Mouse (Mus musculus) liver, adult 2 months (tissue): ENCODE results near the gene C3. TPM values are rescaled to one million over a fixed set of nuclear protein-coding genes. Genes with fewer than 3 reads are reported as not detected.

Source experiments
- DNase-seq: peaks from one replicate; pipeline ENCODE4 v3.0.0-alpha.2; 2011; ENCODE audit warnings: low read depth, low spot score; ENCODE audit errors: extremely low read depth
- H3K27ac ChIP-seq: fragments of 200-500 bp; replicated peaks from 2 replicates; pipeline ENCODE4 v1.5.1; 2012; ENCODE audit warnings: low read depth, mild to moderate bottlenecking, control low read depth, inconsistent platforms, low read length; ENCODE audit not compliant: insufficient read depth
- H3K27me3 ChIP-seq: fragments of 200-500 bp; 2 replicates; pipeline ENCODE4 v1.6.1; 2012; ENCODE audit warnings: mild to moderate bottlenecking, moderate library complexity, low read length, inconsistent platforms; ENCODE audit not compliant: control insufficient read depth, insufficient read depth
- H3K36me3 ChIP-seq: fragments of 200-500 bp; 2 replicates; pipeline ENCODE4 v1.6.1; 2012; ENCODE audit warnings: low read length, inconsistent platforms; ENCODE audit not compliant: control insufficient read depth, insufficient read depth
- H3K4me1 ChIP-seq: fragments of 200-500 bp; 2 replicates; pipeline ENCODE4 v1.6.1; 2011; ENCODE audit warnings: low read length; ENCODE audit not compliant: control insufficient read depth, insufficient read depth
- H3K4me3 ChIP-seq: fragments of 200-500 bp; 2 replicates; pipeline ENCODE4 v1.5.1; 2011; ENCODE audit warnings: low read depth, mild to moderate bottlenecking, control low read depth, low read length, moderate library complexity; ENCODE audit not compliant: insufficient read depth
- H3K79me2 ChIP-seq: fragments of 200-500 bp; 2 replicates; pipeline ENCODE4 v1.6.1; 2012; ENCODE audit warnings: inconsistent platforms, mild to moderate bottlenecking, low read length, moderate library complexity; ENCODE audit not compliant: control insufficient read depth, insufficient read depth
- H3K9ac ChIP-seq: fragments of 200-500 bp; 2 replicates; pipeline ENCODE4 v1.6.1; 2012; ENCODE audit warnings: low read depth, mild to moderate bottlenecking, control low read depth, inconsistent platforms, low read length
- CTCF ChIP-seq: fragments of 200-500 bp; IDR thresholded peaks from 2 replicates; pipeline ENCODE4 v1.5.1; 2011; ENCODE audit warnings: low read depth, low read length, control low read depth
- POLR2A ChIP-seq: fragments of 200-500 bp; IDR thresholded peaks from 2 replicates; pipeline ENCODE4 v1.6.1; 2011; ENCODE audit warnings: low read length, control low read depth; ENCODE audit not compliant: insufficient read depth; ENCODE audit errors: extremely low read depth
- WGBS: fragments of 180-500 bp; shearing (Covaris S2); methylation state at CpG from one replicate; pipeline ENCODE4 v1.1.7; 2018; 5-methylcytosine and 5-hydroxymethylcytosine counted together
- polyA plus RNA-seq: library from polyadenylated mRNA; depleted of rRNA; stranded (reverse); fragments of >200 nt; gene quantifications from 2 replicates; pipeline ENCODE4 v1.2.3, GENCODE M21; 2012
- total RNA-seq: library from RNA; depleted of rRNA; stranded (reverse); fragments of >200 nt; gene quantifications from 2 replicates; pipeline ENCODE4 v1.2.3, GENCODE M21; 2014

Gene C3
- total and polyA plus RNA-seq, 2 experiments: 3,833 to 5,384 TPM

DNA sequence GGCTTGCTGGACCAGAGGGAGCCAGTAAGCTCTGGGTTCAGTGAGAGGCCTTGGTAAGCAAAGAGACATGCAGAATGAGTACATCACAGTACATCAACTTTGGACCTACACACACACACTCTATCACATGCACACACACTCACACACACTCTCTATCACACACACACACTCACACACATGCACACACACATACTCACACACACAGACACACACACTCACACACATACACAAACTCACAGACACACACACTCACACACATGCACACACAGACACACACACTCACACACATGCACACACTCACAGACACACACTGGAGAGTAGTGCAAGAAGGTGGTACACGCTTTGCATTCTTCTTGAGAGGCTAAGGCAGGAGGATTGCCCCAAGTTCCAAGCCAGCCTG is 4.3 kb upstream of the C3 start:
- 82% methylated on average over 1 of the region's 1 CpGs for WGBS
- 0 out of 2 replicates have a peak overlapping the region, but pooled peaks have one; percentile 1 for H3K9ac ChIP-seq
- no peak for DNase-seq
- H3K4me3 ChIP-seq: no peak overlapping the region
- peaks cover 15% of the 10 kb centered on the region; the same call in 1 of the 2 replicates for H3K79me2 ChIP-seq
- H3K27ac ChIP-seq: peak overlapping the region; percentile 89
- TF ChIP-seq POLR2A (no peak), CTCF (no peak)
- no peaks in the 10 kb centered on the region for H3K27me3 ChIP-seq
- peaks cover 36% of the 10 kb centered on the region for H3K4me1 ChIP-seq
- no peaks in the 10 kb centered on the region; the same call in 1 of the 2 replicates for H3K36me3 ChIP-seq

- DNase-seq: peak; percentile 82
- Histone ChIP-seq H3K36me3 (no peaks in the 10 kb centered on the region), H3K79me2 (peaks cover 22% of the 10 kb centered on the region; the same call in 1 of the 2 replicates), H3K4me3 (no peak overlapping the region), H3K9ac (0 out of 2 replicates have a peak overlapping the region, but pooled peaks have one; percentile 2), H3K4me1 (peaks cover 34% of the 10 kb centered on the region), H3K27ac (peak overlapping the region; percentile 89), H3K27me3 (no peaks in the 10 kb centered on the region)
- no peak for TF ChIP-seq CTCF
- TF ChIP-seq POLR2A: no peak
Observed at GRCm38 (mm10) chr17:57231321-57231771, 3.4 kb upstream of the C3 start.

- no peaks in the 10 kb centered on the region for H3K27me3 ChIP-seq
- H3K79me2 ChIP-seq: peaks cover 22% of the 10 kb centered on the region; the same call in 1 of the 2 replicates
- DNase-seq: peak; percentile 93
- H3K4me1 ChIP-seq: peaks cover 37% of the 10 kb centered on the region
- WGBS: 3% methylated on average over 6 of the region's 6 CpGs
- peaks cover 4% of the 10 kb centered on the region; the same call in 1 of the 2 replicates for H3K36me3 ChIP-seq
- H3K4me3 ChIP-seq: no peak overlapping the region
- TF ChIP-seq CTCF: no peak
- no peak for TF ChIP-seq POLR2A
- H3K27ac ChIP-seq: peak overlapping the region; percentile 89
- no peak overlapping the region for H3K9ac ChIP-seq
Observed at GRCm38 (mm10) chr17:57230728-57231125, 2.8 kb upstream of the C3 start.

GRCm38 (mm10) chr17:57229851-57230727 is 2.2 kb upstream of the C3 start:
- H3K4me3 ChIP-seq: no peak overlapping the region
- no peaks in the 10 kb centered on the region for H3K27me3 ChIP-seq
- peak; percentile 90 for DNase-seq
- H3K27ac ChIP-seq: peak overlapping the region; percentile 74
- 16% methylated on average over 15 of the region's 15 CpGs for WGBS
- H3K36me3 ChIP-seq: peaks cover 11% of the 10 kb centered on the region
- 0 out of 2 replicates have a peak overlapping the region, but pooled peaks have one; percentile 24 for H3K9ac ChIP-seq
- H3K4me1 ChIP-seq: peaks cover 42% of the 10 kb centered on the region
- no peak for TF ChIP-seq POLR2A
- TF ChIP-seq CTCF: no peak
- peaks cover 18% of the 10 kb centered on the region; the same call in 1 of the 2 replicates for H3K79me2 ChIP-seq

DNA sequence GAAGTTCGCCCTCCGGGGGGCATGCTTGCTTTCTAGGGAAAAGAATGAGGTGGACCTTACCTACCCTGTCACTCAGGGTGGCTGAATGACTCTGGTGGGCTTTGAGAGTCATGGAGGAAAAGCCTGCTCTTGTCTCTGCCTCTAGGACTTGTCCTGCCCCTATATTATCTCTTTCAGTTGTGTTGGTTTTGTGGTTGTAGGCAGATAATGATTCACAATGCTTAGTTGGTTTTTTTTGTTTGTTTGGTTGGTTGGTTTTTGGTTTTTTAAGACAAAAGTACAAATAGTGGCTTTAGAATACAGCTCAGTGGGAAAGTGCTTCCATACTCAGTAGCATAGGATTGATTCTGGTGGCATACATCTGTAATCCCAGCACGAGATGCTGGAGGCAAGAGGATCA is 937 bp upstream of the C3 start:
- WGBS: 24% methylated on average over 3 of the region's 3 CpGs
- DNase-seq: no peak

More for the DNA sequence above, 937 bp upstream of the C3 start:
- no peaks in the 10 kb centered on the region for H3K27me3 ChIP-seq
- peaks cover 19% of the 10 kb centered on the region for H3K36me3 ChIP-seq
- TF ChIP-seq CTCF (no peak), POLR2A (no peak)
- no peak overlapping the region for H3K4me3 ChIP-seq
- peaks cover 8% of the 10 kb centered on the region; the same call in 1 of the 2 replicates for H3K79me2 ChIP-seq
- no peak overlapping the region for H3K9ac ChIP-seq
- H3K27ac ChIP-seq: peak overlapping the region; percentile 64
- peaks cover 53% of the 10 kb centered on the region for H3K4me1 ChIP-seq
